Mouse (Mus musculus): ENCODE data around the gene Def8.

DNA sequence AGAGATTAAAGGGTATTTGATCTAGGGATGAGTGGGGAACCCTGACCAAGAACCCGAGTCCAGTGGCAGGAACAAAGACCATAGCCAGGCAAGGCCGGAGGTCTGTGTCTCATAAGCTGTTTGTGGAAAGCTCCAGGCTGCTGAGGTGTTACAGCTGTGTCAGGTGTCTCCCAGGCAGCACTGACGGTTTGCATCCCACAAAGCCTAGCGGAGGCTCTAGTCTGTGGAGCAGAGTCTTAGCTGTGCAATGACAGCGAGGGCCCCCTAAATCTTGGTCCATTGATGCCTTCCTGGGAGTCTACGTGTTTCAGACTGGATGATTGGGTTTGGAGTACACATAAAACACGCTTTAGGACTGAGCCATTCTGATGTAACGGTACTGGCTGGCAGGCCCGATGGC lies 21.4 kb upstream of the Def8 start:
- TF ChIP-seq CTCF (IDR thresholded peaks at IDR 0.05; ENCODE audit: low read depth, low read length) (no peak), GATA1 (IDR thresholded peaks at IDR 0.05; ENCODE audit: borderline replicate concordance, low read length) (no peak), GATA2 (IDR thresholded peaks at IDR 0.05; ENCODE audit: borderline replicate concordance, low read depth, low read length) (no peak), POLR2AphosphoS5 (IDR thresholded peaks at IDR 0.05; ENCODE audit: insufficient replicate concordance, low read depth, low read length) (no peak), TAL1 (conservative IDR thresholded peaks at IDR 0.05; ENCODE audit: low read depth, low read length) (no peak)

All from G1E (cell line).